Mouse (Mus musculus) olfactory bulb, adult 2 months (tissue): Measurements from ENCODE around the gene Plpp1. TPM values are rescaled to one million over a fixed set of nuclear protein-coding genes. Genes with fewer than 3 reads are reported as not detected.

Experiments
- H3K27ac ChIP-seq: fragments of 200-500 bp; 2 replicates; pipeline ENCODE4 v1.5.1; 2012; ENCODE audit warnings: low read depth, low read length; ENCODE audit not compliant: insufficient read depth
- H3K4me1 ChIP-seq: fragments of 200-500 bp; 2 replicates; pipeline ENCODE4 v1.6.1; 2012; ENCODE audit warnings: low read length; ENCODE audit not compliant: control insufficient read depth, insufficient read depth
- H3K4me3 ChIP-seq: fragments of 200-500 bp; 2 replicates; pipeline ENCODE4 v1.5.1; 2012; ENCODE audit warnings: mild to moderate bottlenecking, low read depth, low read length, moderate library complexity; ENCODE audit not compliant: insufficient read depth
- CTCF ChIP-seq: fragments of 200-500 bp; IDR thresholded peaks from 2 replicates; pipeline ENCODE4 v1.5.1; 2012; ENCODE audit warnings: low read depth, mild to moderate bottlenecking, low read length, moderate library complexity; ENCODE audit not compliant: insufficient read depth
- POLR2A ChIP-seq: fragments of 200-500 bp; IDR thresholded peaks from 2 replicates; pipeline ENCODE4 v1.6.1; 2012; ENCODE audit warnings: mild to moderate bottlenecking, low read depth, low read length, moderate library complexity; ENCODE audit not compliant: insufficient read depth
- WGBS: fragments of 180-500 bp; shearing (Covaris S2); methylation state at CpG from one replicate; pipeline ENCODE4 v1.1.7; 2018; 5-methylcytosine and 5-hydroxymethylcytosine counted together
- polyA plus RNA-seq: library from polyadenylated mRNA; stranded (reverse); fragments of >200 nt; gene quantifications from 2 replicates; pipeline ENCODE4 v1.2.4, GENCODE M21; 2012; ENCODE audit warnings: low replicate concordance; ENCODE audit not compliant: missing spikeins, insufficient read depth, insufficient read length

Gene Plpp1
- polyA plus RNA-seq, 1 experiment = not detected

- Histone ChIP-seq H3K27ac (no peak overlapping the region), H3K4me3 (no peak overlapping the region), H3K4me1 (no peaks in the 10 kb centered on the region)
- 84% methylated on average over 3 of the region's 3 CpGs for WGBS
- TF ChIP-seq POLR2A (no peak), CTCF (no peak)
Measured at GRCm38 (mm10) chr13:112902176-112902575, 101.6 kb downstream of the Plpp1 start.

- H3K27ac ChIP-seq = no peak overlapping the region
- TF ChIP-seq CTCF = no peak
- no peak for TF ChIP-seq POLR2A
- WGBS = 48% methylated on average over 4 of the region's 4 CpGs
- H3K4me1 ChIP-seq = no peaks in the 10 kb centered on the region
- no peak overlapping the region for H3K4me3 ChIP-seq
Measured at GRCm38 (mm10) chr13:112909663-112910062, 109.1 kb downstream of the Plpp1 start.

- Histone ChIP-seq H3K4me1 (no peaks in the 10 kb centered on the region), H3K27ac (no peak overlapping the region), H3K4me3 (no peak overlapping the region)
- WGBS = 80% methylated on average over 4 of the region's 4 CpGs
- no peak for TF ChIP-seq POLR2A
- TF ChIP-seq CTCF = no peak
Measured at GRCm38 (mm10) chr13:112910434-112910833, 109.8 kb downstream of the Plpp1 start.

Other genes starting within 250 kb of the Plpp1 start
- not detected in 2 replicates for gene Il31ra, start 206.4 kb upstream of the Plpp1 start, polyA plus RNA-seq
- not detected in 2 replicates for gene Ddx4, start 148.3 kb upstream of the Plpp1 start, polyA plus RNA-seq
- gene Slc38a9, start 140.0 kb upstream of the Plpp1 start, polyA plus RNA-seq = not detected in 2 replicates
- not detected in 2 replicates for gene Mtrex, start 126.6 kb downstream of the Plpp1 start, polyA plus RNA-seq
- not detected in 2 replicates for gene Dhx29, start 126.7 kb downstream of the Plpp1 start, polyA plus RNA-seq
- not detected in 2 replicates for gene Ccno, start 187.0 kb downstream of the Plpp1 start, polyA plus RNA-seq
- not detected in 2 replicates for gene Mcidas, start 193.1 kb downstream of the Plpp1 start, polyA plus RNA-seq
- not detected in 2 replicates for gene Cdc20b, start 234.3 kb downstream of the Plpp1 start, polyA plus RNA-seq
- not detected in 2 replicates for gene Gpx8, start 245.6 kb downstream of the Plpp1 start, polyA plus RNA-seq